Mouse (Mus musculus): ENCODE measurements around the gene Ccni. TPM values are rescaled to one million over a fixed set of nuclear protein-coding genes. Genes with fewer than 3 reads are reported as not detected.

Ccni gene
- polyA plus RNA-seq, 1 experiment from 2014 or later, result 48.4 TPM

DNA sequence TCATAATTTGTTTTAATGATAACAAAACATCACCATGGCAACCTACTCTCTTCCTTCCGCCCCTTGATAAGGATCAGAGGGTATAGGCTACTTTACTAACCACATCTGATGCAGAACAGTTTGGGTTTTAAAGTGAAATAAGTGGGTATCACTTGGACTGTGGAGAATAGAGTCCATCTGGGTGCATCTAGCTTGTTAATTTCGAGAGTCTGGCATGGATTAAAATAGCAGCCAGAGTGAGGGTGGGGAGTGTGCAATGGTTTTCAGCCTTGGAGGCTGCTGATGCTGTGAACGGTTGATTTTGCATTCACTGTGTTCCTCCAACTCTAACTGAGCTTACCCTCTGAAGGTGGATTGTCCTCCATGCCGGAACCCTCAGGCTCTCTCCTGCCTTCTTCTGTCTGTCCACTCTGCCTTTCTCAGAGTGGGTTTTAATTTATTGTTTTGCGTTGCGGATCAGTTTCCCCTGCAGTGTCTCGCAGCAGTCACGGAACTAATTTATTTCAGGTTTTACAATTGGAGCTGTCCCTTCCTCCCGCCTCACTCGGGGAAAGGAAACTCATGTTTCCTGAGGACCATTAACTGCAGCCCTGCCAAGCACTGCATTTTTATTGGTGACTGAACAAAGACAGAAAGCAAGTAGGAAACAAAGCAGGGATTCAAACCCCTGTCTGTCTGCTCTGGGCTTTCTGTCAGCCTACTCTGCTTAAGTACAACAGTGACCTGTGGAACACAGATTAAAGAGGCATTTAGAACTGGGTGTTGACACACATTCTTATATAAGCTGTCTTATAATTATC is 72.7 kb downstream of the Ccni start:
- no peaks in the 10 kb centered on the region for H3K27me3 ChIP-seq (ENCODE audit: control insufficient read depth, insufficient read depth, low read length)
- peaks cover 2% of the 10 kb centered on the region; the same call in 1 of the 2 replicates for H3K4me1 ChIP-seq (replicated peaks; ENCODE audit: control insufficient read depth, insufficient read depth)
- H3K9me3 ChIP-seq (ENCODE audit: control insufficient read depth, low read length), result no peaks in the 10 kb centered on the region
- TF ChIP-seq CTCF (IDR thresholded peaks at IDR 0.05; ENCODE audit: low read depth) (no peak), EP300 (optimal IDR thresholded peaks at IDR 0.05) (no peak)
- 48% methylated on average over 10 of the region's 10 CpGs for WGBS
- H3K4me2 ChIP-seq (replicated peaks; ENCODE audit: low read depth), result no peak overlapping the region
- no peak overlapping the region for H3K9ac ChIP-seq (ENCODE audit: low read length)
- no peaks in the 10 kb centered on the region for H3K36me3 ChIP-seq (ENCODE audit: control insufficient read depth, insufficient read depth, low read length)
- H3K27ac ChIP-seq (replicated peaks), result 0 out of 2 replicates have a peak overlapping the region, but pooled peaks have one; percentile 13
- ATAC-seq (ENCODE audit: low FRiP score, low TSS enrichment) (no peak), DNase-seq (ENCODE audit: low spot score) (no peak)
- H3K4me3 ChIP-seq (ENCODE audit: low read depth, low read length), result no peak overlapping the region

Other genes with a start within 250 kb of the Ccni start
- 1.7 and 2.1 TPM in 2 replicates for gene Sowahb, start 161.5 kb downstream of the Ccni start, polyA plus RNA-seq (2015; fragmentation: Nextera tagmentation; extraction: Ambion mirVana)
- gene Sept11, start 113.1 kb downstream of the Ccni start, polyA plus RNA-seq (2015; fragmentation: Nextera tagmentation; extraction: Ambion mirVana), result 37.9 and 42.5 TPM in 2 replicates
- 1.1 and 1.3 TPM in 2 replicates for gene 2010109A12Rik, start within 50 bp of the Ccni start, polyA plus RNA-seq (2015; fragmentation: Nextera tagmentation; extraction: Ambion mirVana)
- gene Ccng2, start 60.8 kb upstream of the Ccni start, polyA plus RNA-seq (2015; fragmentation: Nextera tagmentation; extraction: Ambion mirVana), result 16.0 and 18.4 TPM in 2 replicates

All from stomach, postnatal 0 days (tissue).